Mouse (Mus musculus): ENCODE measurements at regions not wholly inside any gene's neighbourhood (a gene's known extent, or its start where the extent isn't known, plus 50 kb on each side); places are given as distances from the start of the nearest gene placed in this dataset.

GRCm38 (mm10) chrX:97434327-97434726, 57.3 kb upstream of the Eda2r start:
- TF ChIP-seq CTCF (conservative IDR thresholded peaks at IDR 0.05; ENCODE audit: insufficient read depth, insufficient read length, low read depth, low read length) = no peak
- no peak for TF ChIP-seq POLR2A (IDR thresholded peaks at IDR 0.05; ENCODE audit: low read depth, low read length)
- H3K4me3 ChIP-seq (ENCODE audit: insufficient read depth, low read depth, low read length) = no peak overlapping the region
- no peak for DNase-seq
- no peaks in the 10 kb centered on the region for H3K4me1 ChIP-seq (ENCODE audit: control insufficient read depth, insufficient read depth, low read length)
- no peaks in the 10 kb centered on the region for H3K27me3 ChIP-seq (replicated peaks; ENCODE audit: control insufficient read depth, insufficient read depth, low read length)
- WGBS = 38% methylated on average over 2 of the region's 2 CpGs
- no peak overlapping the region for H3K27ac ChIP-seq (ENCODE audit: insufficient read depth, low read depth, low read length)
- H3K36me3 ChIP-seq (ENCODE audit: control insufficient read depth, insufficient read depth, low read length) = no peaks in the 10 kb centered on the region

- WGBS = under 1% methylated on average over 6 of the region's 6 CpGs
- H3K36me3 ChIP-seq (ENCODE audit: control insufficient read depth, insufficient read depth, low read length) = no peaks in the 10 kb centered on the region
- H3K27me3 ChIP-seq (replicated peaks; ENCODE audit: control insufficient read depth, insufficient read depth, low read length) = no peaks in the 10 kb centered on the region
- DNase-seq = peak; percentile 54
- no peaks in the 10 kb centered on the region for H3K4me1 ChIP-seq (ENCODE audit: control insufficient read depth, insufficient read depth, low read length)
- H3K27ac ChIP-seq (ENCODE audit: insufficient read depth, low read depth, low read length) = no peak overlapping the region
- TF ChIP-seq CTCF (conservative IDR thresholded peaks at IDR 0.05; ENCODE audit: insufficient read depth, insufficient read length, low read depth, low read length) = no peak; the same call in 1 of the 2 replicates
- no peak for TF ChIP-seq POLR2A (IDR thresholded peaks at IDR 0.05; ENCODE audit: low read depth, low read length)
- peak overlapping the region; percentile 86 for H3K4me3 ChIP-seq (ENCODE audit: insufficient read depth, low read depth, low read length)
Observed at GRCm38 (mm10) chrX:97431391-97431803, 54.4 kb upstream of the Eda2r start.

Measured in kidney, adult 2 months (tissue).